Mouse (Mus musculus): Measurements from ENCODE around the gene Cd79a. TPM values are rescaled to one million over a fixed set of nuclear protein-coding genes. Genes with fewer than 3 reads are reported as not detected.

Cd79a gene
- total and polyA plus RNA-seq, 3 experiments = 51.8 to 422 (median 75.2) TPM

DNA sequence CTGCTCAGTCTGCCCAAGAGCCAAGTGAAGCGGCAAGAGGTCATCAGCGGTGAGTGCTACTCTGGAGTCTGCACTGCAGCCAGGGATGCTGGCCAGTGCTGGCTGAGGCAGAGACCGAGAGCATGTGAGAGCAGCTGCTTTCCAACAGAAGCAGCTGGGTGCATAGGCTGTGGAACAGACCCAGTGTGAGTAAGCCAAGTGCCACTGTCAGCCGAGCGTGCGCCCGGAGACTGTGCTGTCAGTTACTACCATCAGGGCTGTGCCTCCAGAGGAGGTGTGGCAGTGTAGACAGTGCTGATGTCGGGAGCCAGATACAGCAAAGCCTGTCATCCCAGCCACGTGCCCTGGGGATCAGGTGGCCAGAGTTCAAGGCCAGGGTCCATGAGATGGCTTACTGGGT, 22.5 kb downstream of the Cd79a start:
- H3K4me1 ChIP-seq (ENCODE audit: control insufficient read depth in 1 of 2, insufficient read depth in 2 of 2) = no peaks in the 10 kb centered on the region
- H3K4me3 ChIP-seq (replicated peaks in 1 of 3; ENCODE audit: low read depth in 2 of 3, low read length in 2 of 3, poor library complexity in 1 of 3) = no peak overlapping the region
- H3K9me3 ChIP-seq (replicated peaks; ENCODE audit: low read length) = no peaks in the 10 kb centered on the region
- H3K79me2 ChIP-seq (replicated peaks; ENCODE audit: control insufficient read depth, extremely low read depth, insufficient read depth, poor library complexity, severe bottlenecking) = no peaks in the 10 kb centered on the region
- dilution Hi-C loops (cut with MboI; ENCODE audit: extremely low pct_ligation_motif_present, extremely low pct_unique_long_range_greater_than_20kb, low sequenced_read_pairs) (no loop called here), in situ Hi-C loops (cut with MboI; ENCODE audit: low pct_ligation_motif_present, low pct_unique_long_range_greater_than_20kb, low sequenced_read_pairs) (no loop called here)
- no peak overlapping the region; the same call in 1 of the 2 replicates for H3K27ac ChIP-seq (ENCODE audit: insufficient read depth, low read depth)
- peaks cover 79 to 81% of the 10 kb centered on the region in 2 experiments for H3K36me3 ChIP-seq (replicated peaks in 1 of 2; ENCODE audit: control insufficient read depth in 1 of 2, insufficient read depth in 1 of 2, low read length in 1 of 2)
- H3K9ac ChIP-seq (ENCODE audit: insufficient read depth, low read depth) = no peak overlapping the region
- no peak overlapping the region for H3K4me2 ChIP-seq (ENCODE audit: insufficient read depth, low read depth, poor library complexity, severe bottlenecking)
- no peaks in the 10 kb centered on the region for H3K27me3 ChIP-seq (replicated peaks)
- TF ChIP-seq RCOR1 (conservative IDR thresholded peaks at IDR 0.05; ENCODE audit: low read depth, low read length) = no peak
- TF ChIP-seq IRF4 (IDR thresholded peaks at IDR 0.05; ENCODE audit: low read depth, low read length) = no peak
- DNase-seq (ENCODE audit: extremely low read depth) = no peak

DNA sequence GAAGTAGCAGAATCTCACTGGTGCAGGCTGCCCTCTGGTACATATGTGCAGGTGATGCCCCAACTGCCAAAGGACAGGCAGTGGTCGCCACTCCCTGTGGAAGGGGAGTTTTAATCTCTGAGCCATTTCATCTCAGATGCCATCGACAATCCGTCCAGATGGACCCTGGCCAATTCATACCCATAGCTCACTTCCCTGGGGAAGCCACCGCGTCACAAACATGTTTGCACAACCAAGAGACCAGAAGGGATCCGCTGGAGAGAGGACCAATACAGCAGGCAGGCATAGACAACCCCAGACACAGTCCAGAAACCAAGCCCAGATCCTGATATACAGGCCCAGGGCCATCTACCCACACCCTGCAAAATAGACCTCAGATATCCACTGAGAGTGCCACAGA, 33.3 kb downstream of the Cd79a start:
- dilution Hi-C loops (cut with MboI; ENCODE audit: extremely low pct_ligation_motif_present, extremely low pct_unique_long_range_greater_than_20kb, low sequenced_read_pairs) (no loop called here), in situ Hi-C loops (cut with MboI; ENCODE audit: low pct_ligation_motif_present, low pct_unique_long_range_greater_than_20kb, low sequenced_read_pairs) (no loop called here)
- Histone ChIP-seq H3K27me3 (replicated peaks) (peaks cover 9% of the 10 kb centered on the region), H3K79me2 (replicated peaks; ENCODE audit: control insufficient read depth, extremely low read depth, insufficient read depth, poor library complexity, severe bottlenecking) (no peaks in the 10 kb centered on the region), H3K9me3 (replicated peaks; ENCODE audit: low read length) (no peaks in the 10 kb centered on the region), H3K4me2 (ENCODE audit: insufficient read depth, low read depth, poor library complexity, severe bottlenecking) (no peak overlapping the region), H3K4me3 (replicated peaks in 1 of 3; ENCODE audit: low read depth in 2 of 3, low read length in 2 of 3, poor library complexity in 1 of 3) (no peak overlapping the region), H3K9ac (ENCODE audit: insufficient read depth, low read depth) (no peak overlapping the region), H3K27ac (ENCODE audit: insufficient read depth, low read depth) (no peak overlapping the region), H3K36me3 (replicated peaks in 1 of 2; ENCODE audit: control insufficient read depth in 1 of 2, insufficient read depth in 1 of 2, low read length in 1 of 2) (peaks cover 22 to 40% of the 10 kb centered on the region in 2 experiments), H3K4me1 (ENCODE audit: control insufficient read depth in 1 of 2, insufficient read depth in 2 of 2) (peaks cover 0 to 3% of the 10 kb centered on the region in 2 experiments; a peak in 1 of 4 replicates)
- DNase-seq (ENCODE audit: extremely low read depth) = no peak
- TF ChIP-seq GABPA (IDR thresholded peaks at IDR 0.05; ENCODE audit: insufficient replicate concordance, low read depth, low read length) = no peak
- no peak for TF ChIP-seq E2F4 (IDR thresholded peaks at IDR 0.05; ENCODE audit: insufficient replicate concordance, low read depth, low read length)
- no peak for TF ChIP-seq TCF12 (IDR thresholded peaks at IDR 0.05; ENCODE audit: low read depth, low read length)
- TF ChIP-seq POLR2A (IDR thresholded peaks at IDR 0.05; ENCODE audit: low read depth, low read length) = no peak
- no peak for TF ChIP-seq RCOR1 (conservative IDR thresholded peaks at IDR 0.05; ENCODE audit: low read depth, low read length)
- TF ChIP-seq USF1 (IDR thresholded peaks at IDR 0.05; ENCODE audit: low read depth, low read length) = no peak
- TF ChIP-seq POLR2AphosphoS2 (IDR thresholded peaks at IDR 0.05; ENCODE audit: low read depth, low read length) = no peak
- no peak for TF ChIP-seq MYC (IDR thresholded peaks at IDR 0.05; ENCODE audit: low read depth, low read length)
- no peak for TF ChIP-seq BHLHE40 (IDR thresholded peaks at IDR 0.05; ENCODE audit: low read depth, low read length)
- TF ChIP-seq KAT2A (IDR thresholded peaks at IDR 0.05; ENCODE audit: insufficient replicate concordance, low read length) = no peak
- TF ChIP-seq ZMIZ1 (IDR thresholded peaks at IDR 0.05; ENCODE audit: low read depth, low read length) = no peak
- TF ChIP-seq HCFC1 (IDR thresholded peaks at IDR 0.05; ENCODE audit: low read depth, low read length) = no peak
- no peak for TF ChIP-seq ZNF384 (IDR thresholded peaks at IDR 0.05; ENCODE audit: low read depth, low read length)
- TF ChIP-seq CHD1 (IDR thresholded peaks at IDR 0.05; ENCODE audit: low read depth, low read length) = no peak
- TF ChIP-seq MXI1 (IDR thresholded peaks at IDR 0.05; ENCODE audit: low read depth, low read length) = no peak
- TF ChIP-seq MAZ (IDR thresholded peaks at IDR 0.05; ENCODE audit: low read depth, low read length) = no peak
- no peak for TF ChIP-seq NRF1 (IDR thresholded peaks at IDR 0.05; ENCODE audit: low read depth, low read length)

Data from CH12.LX (cell line).